Mouse (Mus musculus): ENCODE measurements around the gene Nav2.

Nav2 gene

GRCm38 (mm10) chr7:49307717-49308116 is 399.2 kb downstream of the Nav2 start:
- in situ Hi-C loops (cut with MboI; ENCODE audit: low pct_unique_long_range_greater_than_20kb in 1 of 2, low sequenced_read_pairs in 2 of 2, unreplicated experiment in 1 of 2), result no loop called here

- in situ Hi-C loops (cut with MboI; ENCODE audit: low pct_unique_long_range_greater_than_20kb in 1 of 2, low sequenced_read_pairs in 2 of 2, unreplicated experiment in 1 of 2), result no loop called here
These were observed 401.2 kb downstream of the Nav2 start for GRCm38 (mm10) chr7:49309746-49310145.

GRCm38 (mm10) chr7:49313945-49314344 is 405.4 kb downstream of the Nav2 start:
- in situ Hi-C loops (cut with MboI; ENCODE audit: low pct_unique_long_range_greater_than_20kb in 1 of 2, low sequenced_read_pairs in 2 of 2, unreplicated experiment in 1 of 2), result no loop called here

GRCm38 (mm10) chr7:49315033-49315432 is 406.5 kb downstream of the Nav2 start:
- in situ Hi-C loops (cut with MboI; ENCODE audit: low pct_unique_long_range_greater_than_20kb in 1 of 2, low sequenced_read_pairs in 2 of 2, unreplicated experiment in 1 of 2), result no loop called here

- in situ Hi-C loops (cut with MboI; ENCODE audit: low pct_unique_long_range_greater_than_20kb in 1 of 2, low sequenced_read_pairs in 2 of 2, unreplicated experiment in 1 of 2), result no loop called here
These were observed 408.1 kb downstream of the Nav2 start for GRCm38 (mm10) chr7:49316600-49316999.

GRCm38 (mm10) chr7:49318183-49318897 is 409.8 kb downstream of the Nav2 start:
- in situ Hi-C loops (cut with MboI; ENCODE audit: low pct_unique_long_range_greater_than_20kb in 1 of 2, low sequenced_read_pairs in 2 of 2, unreplicated experiment in 1 of 2), result no loop called here

- in situ Hi-C loops (cut with MboI; ENCODE audit: low pct_unique_long_range_greater_than_20kb in 1 of 2, low sequenced_read_pairs in 2 of 2, unreplicated experiment in 1 of 2), result no loop called here
These were observed 410.4 kb downstream of the Nav2 start for GRCm38 (mm10) chr7:49318898-49319293.

- in situ Hi-C loops (cut with MboI; ENCODE audit: low pct_unique_long_range_greater_than_20kb in 1 of 2, low sequenced_read_pairs in 2 of 2, unreplicated experiment in 1 of 2), result no loop called here
These were observed 411.5 kb downstream of the Nav2 start for GRCm38 (mm10) chr7:49319981-49320380.

- in situ Hi-C loops (cut with MboI; ENCODE audit: low pct_unique_long_range_greater_than_20kb in 1 of 2, low sequenced_read_pairs in 2 of 2, unreplicated experiment in 1 of 2), result no loop called here
These were observed 412.6 kb downstream of the Nav2 start for GRCm38 (mm10) chr7:49321124-49321531.

- in situ Hi-C loops (cut with MboI; ENCODE audit: low pct_unique_long_range_greater_than_20kb in 1 of 2, low sequenced_read_pairs in 2 of 2, unreplicated experiment in 1 of 2), result no loop called here
These were observed 413.7 kb downstream of the Nav2 start for GRCm38 (mm10) chr7:49322179-49322578.

- in situ Hi-C loops (cut with MboI; ENCODE audit: low pct_unique_long_range_greater_than_20kb in 1 of 2, low sequenced_read_pairs in 2 of 2, unreplicated experiment in 1 of 2), result no loop called here
These were observed 416.1 kb downstream of the Nav2 start for GRCm38 (mm10) chr7:49324575-49324974.

- in situ Hi-C loops (cut with MboI; ENCODE audit: low pct_unique_long_range_greater_than_20kb in 1 of 2, low sequenced_read_pairs in 2 of 2, unreplicated experiment in 1 of 2), result no loop called here
These were observed 417.7 kb downstream of the Nav2 start for GRCm38 (mm10) chr7:49326136-49326722.

- in situ Hi-C loops (cut with MboI; ENCODE audit: low pct_unique_long_range_greater_than_20kb in 1 of 2, low sequenced_read_pairs in 2 of 2, unreplicated experiment in 1 of 2), result no loop called here
These were observed 418.6 kb downstream of the Nav2 start for GRCm38 (mm10) chr7:49326967-49327742.

- in situ Hi-C loops (cut with MboI; ENCODE audit: low pct_unique_long_range_greater_than_20kb in 1 of 2, low sequenced_read_pairs in 2 of 2, unreplicated experiment in 1 of 2), result no loop called here
These were observed 421.7 kb downstream of the Nav2 start for GRCm38 (mm10) chr7:49330181-49330580.

GRCm38 (mm10) chr7:49331939-49332338 is 423.4 kb downstream of the Nav2 start:
- in situ Hi-C loops (cut with MboI; ENCODE audit: low pct_unique_long_range_greater_than_20kb in 1 of 2, low sequenced_read_pairs in 2 of 2, unreplicated experiment in 1 of 2), result no loop called here

GRCm38 (mm10) chr7:49332644-49333043 is 424.1 kb downstream of the Nav2 start:
- in situ Hi-C loops (cut with MboI; ENCODE audit: low pct_unique_long_range_greater_than_20kb in 1 of 2, low sequenced_read_pairs in 2 of 2, unreplicated experiment in 1 of 2), result no loop called here

- in situ Hi-C loops (cut with MboI; ENCODE audit: low pct_unique_long_range_greater_than_20kb in 1 of 2, low sequenced_read_pairs in 2 of 2, unreplicated experiment in 1 of 2), result no loop called here
These were observed 425.6 kb downstream of the Nav2 start for GRCm38 (mm10) chr7:49334163-49334562.

GRCm38 (mm10) chr7:49335056-49335455 is 426.5 kb downstream of the Nav2 start:
- in situ Hi-C loops (cut with MboI; ENCODE audit: low pct_unique_long_range_greater_than_20kb in 1 of 2, low sequenced_read_pairs in 2 of 2, unreplicated experiment in 1 of 2), result no loop called here

GRCm38 (mm10) chr7:49336725-49337124 is 428.2 kb downstream of the Nav2 start:
- in situ Hi-C loops (cut with MboI; ENCODE audit: low pct_unique_long_range_greater_than_20kb in 1 of 2, low sequenced_read_pairs in 2 of 2, unreplicated experiment in 1 of 2), result no loop called here

- in situ Hi-C loops (cut with MboI; ENCODE audit: low pct_unique_long_range_greater_than_20kb in 1 of 2, low sequenced_read_pairs in 2 of 2, unreplicated experiment in 1 of 2), result no loop called here
These were observed 429.2 kb downstream of the Nav2 start for GRCm38 (mm10) chr7:49337710-49338109.

Measured in mouse embryonic stem cell (cell line).